Mouse (Mus musculus): ENCODE measurements around the gene Senp8.

DNA sequence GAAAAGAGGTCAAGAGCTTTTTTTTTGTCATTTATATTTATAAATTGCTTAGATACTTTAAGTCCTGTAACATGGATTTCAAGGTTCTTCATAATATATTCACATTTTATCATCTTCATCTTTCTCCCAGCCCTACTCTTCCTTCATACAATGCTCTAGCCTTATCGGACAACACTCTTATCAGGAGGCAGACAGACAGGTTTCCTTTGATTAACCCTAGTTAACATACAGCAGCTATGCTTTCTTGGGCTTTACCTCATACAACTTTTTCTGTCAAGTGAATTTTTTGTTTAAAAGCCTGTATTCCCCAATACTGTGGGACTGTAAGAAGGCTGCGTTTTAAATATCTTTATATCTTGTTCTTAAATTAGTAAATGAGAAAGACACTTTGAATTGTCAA, 2.1 kb downstream of the Senp8 start:
- no peak for TF ChIP-seq POLR2A (IDR thresholded peaks at IDR 0.05; ENCODE audit: borderline replicate concordance, insufficient read depth, low read length)
- no peak for TF ChIP-seq CTCF (IDR thresholded peaks at IDR 0.05; ENCODE audit: borderline replicate concordance, insufficient read depth, low read depth, low read length)

Measured in cerebellum, adult 2 months (tissue).